Mouse (Mus musculus): ENCODE data around the gene Itpkb.
A peak's percentile ranks its signal among the peaks of the same experiment; 100 is the strongest.

The Itpkb gene

GRCm38 (mm10) chr1:180314641-180315040 is 15.6 kb upstream of the Itpkb start:
- DNase-seq (ENCODE audit: low spot score) = peak; percentile 52

- DNase-seq (ENCODE audit: low spot score) = no peak
Measured at GRCm38 (mm10) chr1:180315127-180315526, 15.2 kb upstream of the Itpkb start.

- no peak for DNase-seq (ENCODE audit: low spot score)
Measured at GRCm38 (mm10) chr1:180317450-180317849, 12.8 kb upstream of the Itpkb start.

- DNase-seq (ENCODE audit: low spot score) = no peak
Measured at GRCm38 (mm10) chr1:180318407-180318806, 11.9 kb upstream of the Itpkb start.

- no peak for DNase-seq (ENCODE audit: low spot score)
Measured at GRCm38 (mm10) chr1:180319895-180320294, 10.4 kb upstream of the Itpkb start.

- no peak for DNase-seq (ENCODE audit: low spot score)
Measured at GRCm38 (mm10) chr1:180322896-180323295, 7.4 kb upstream of the Itpkb start.

GRCm38 (mm10) chr1:180323491-180323890 is 6.8 kb upstream of the Itpkb start:
- no peak for DNase-seq (ENCODE audit: low spot score)

GRCm38 (mm10) chr1:180324271-180324670 is 6.0 kb upstream of the Itpkb start:
- DNase-seq (ENCODE audit: low spot score) = no peak

GRCm38 (mm10) chr1:180328794-180329665 is 1.3 kb upstream of the Itpkb start:
- DNase-seq (ENCODE audit: low spot score) = peak; percentile 48

- DNase-seq (ENCODE audit: low spot score) = no peak
Measured at GRCm38 (mm10) chr1:180329706-180330105, 579 bp upstream of the Itpkb start.

- no peak for DNase-seq (ENCODE audit: low spot score)
Measured at GRCm38 (mm10) chr1:180330707-180331545, 641 bp downstream of the Itpkb start.

- no peak for DNase-seq (ENCODE audit: low spot score)
Measured at GRCm38 (mm10) chr1:180331546-180332075, 1.3 kb downstream of the Itpkb start.

GRCm38 (mm10) chr1:180332076-180332927 is 2.0 kb downstream of the Itpkb start:
- peak; percentile 50 for DNase-seq (ENCODE audit: low spot score)

GRCm38 (mm10) chr1:180332928-180333440 is 2.7 kb downstream of the Itpkb start:
- no peak for DNase-seq (ENCODE audit: low spot score)

GRCm38 (mm10) chr1:180333588-180333987 is 3.3 kb downstream of the Itpkb start:
- DNase-seq (ENCODE audit: low spot score) = no peak

- DNase-seq (ENCODE audit: low spot score) = peak; percentile 58
Measured at GRCm38 (mm10) chr1:180334541-180334940, 4.3 kb downstream of the Itpkb start.

- DNase-seq (ENCODE audit: low spot score) = peak; percentile 71
Measured at GRCm38 (mm10) chr1:180335513-180336375, 5.5 kb downstream of the Itpkb start.

GRCm38 (mm10) chr1:180338358-180338757 is 8.1 kb downstream of the Itpkb start:
- DNase-seq (ENCODE audit: low spot score) = peak; percentile 57

- DNase-seq (ENCODE audit: low spot score) = no peak
Measured at GRCm38 (mm10) chr1:180339143-180339542, 8.9 kb downstream of the Itpkb start.

- no peak for DNase-seq (ENCODE audit: low spot score)
Measured at GRCm38 (mm10) chr1:180342944-180343343, 12.7 kb downstream of the Itpkb start.

Data from T-cell, adult 2 months (primary cell).